Mouse (Mus musculus) Muller cell, postnatal 12 days (primary cell): ENCODE measurements around the gene Olfr1212.

Experiments used
- DNase-seq: peaks from one replicate; pipeline ENCODE4 v3.0.0-alpha.2; 2015; ENCODE audit errors: inconsistent ontology term

Gene Olfr1212

GRCm38 (mm10) chr2:88953669-88954068 lies at the start of gene Olfr1212:
Gene Olfr1212 (plus strand): TSS chr2:88953969.
- no peak for DNase-seq

GRCm38 (mm10) chr2:88915057-88915456 lies 38.7 kb upstream of the Olfr1212 start, which contains the start of gene Olfr1209:
Gene Olfr1209 (minus strand): TSS chr2:88915157.
- no peak for DNase-seq

GRCm38 (mm10) chr2:88938011-88938410 lies 15.8 kb upstream of the Olfr1212 start, which contains the start of gene Olfr1211:
Gene Olfr1211 (minus strand): TSS chr2:88938111.
- DNase-seq: no peak

GRCm38 (mm10) chr2:88980181-88980580 lies 26.4 kb downstream of the Olfr1212 start, which contains the start of gene Gm13762:
Gene Gm13762 (minus strand): TSS chr2:88980281.
- DNase-seq: no peak

GRCm38 (mm10) chr2:88992553-88992952 lies 38.8 kb downstream of the Olfr1212 start, which contains the start of gene Olfr1214:
Gene Olfr1214 (minus strand): TSS chr2:88992653.
- DNase-seq: no peak

GRCm38 (mm10) chr2:89006873-89007272 lies 53.1 kb downstream of the Olfr1212 start, which contains the start of gene Olfr1215:
Gene Olfr1215 (minus strand): TSS chr2:89006973.
- no peak for DNase-seq
